Mouse (Mus musculus) frontal cortex, adult (tissue): ENCODE data around the gene Fmnl3.
A peak's percentile ranks its signal among the peaks of the same experiment; 100 is the strongest.
"Not testable (repeated sequence)": the region's sequence is repeated elsewhere in the genome, so short reads cannot be mapped to it uniquely, and the experiment has no call there.

Experiments
- ATAC-seq: cut with Nextera tagmentation; 2 replicates; pipeline ENCODE4 v1.9.2; 2017; ENCODE audit warnings: mild to moderate bottlenecking, moderate library complexity, mixed read lengths; ENCODE audit not compliant: low TSS enrichment

Gene Fmnl3

DNA sequence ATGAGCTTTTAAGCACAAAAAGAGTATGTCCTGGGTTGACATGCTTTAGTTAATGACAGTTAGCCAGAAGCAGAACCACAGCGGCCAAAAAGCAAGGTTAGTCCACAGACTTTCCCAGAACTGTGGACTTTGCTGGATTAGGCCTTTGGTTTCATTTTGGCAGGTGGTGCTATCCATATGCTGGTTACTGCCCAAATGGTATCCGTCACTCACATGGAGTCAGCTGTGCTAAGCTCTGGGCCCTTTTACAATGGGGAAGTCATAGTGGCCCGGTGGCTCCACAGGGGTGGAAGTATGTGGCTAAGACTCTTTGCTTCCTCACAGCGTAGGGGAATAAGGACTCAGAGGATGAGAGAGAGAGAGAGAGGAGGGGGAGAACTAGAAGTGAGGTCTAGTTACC, 17.7 kb upstream of the Fmnl3 start:
- ATAC-seq: no peak

GRCm38 (mm10) chr15:99386796-99387195, 16.5 kb upstream of the Fmnl3 start:
- ATAC-seq: no peak

- ATAC-seq: not testable (repeated sequence)
These were observed 15.8 kb upstream of the Fmnl3 start for GRCm38 (mm10) chr15:99386110-99386509.

GRCm38 (mm10) chr15:99384071-99384470, 13.8 kb upstream of the Fmnl3 start:
- no peak for ATAC-seq

DNA sequence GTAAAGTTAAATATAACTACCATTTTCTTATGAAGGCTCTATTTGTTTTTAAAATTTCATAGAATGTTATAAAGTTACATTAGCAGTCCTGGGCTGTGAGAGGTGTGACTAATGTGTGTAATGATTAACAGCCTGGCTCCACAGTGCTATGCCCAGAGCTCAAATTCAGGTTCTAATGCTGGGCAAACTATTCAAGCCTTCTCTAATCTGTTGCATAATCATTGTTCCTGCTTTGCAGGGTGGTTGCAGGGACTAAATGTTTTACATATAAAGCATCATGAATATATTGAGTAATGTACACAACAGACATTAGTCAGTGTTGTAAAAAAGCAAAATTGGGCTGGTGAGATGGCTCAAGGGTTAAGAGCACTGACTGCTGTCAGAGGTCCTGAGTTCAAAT, 12.6 kb upstream of the Fmnl3 start:
- no peak for ATAC-seq

GRCm38 (mm10) chr15:99376240-99376639, 6.0 kb upstream of the Fmnl3 start:
- no peak for ATAC-seq

- ATAC-seq: no peak
These were observed 5.3 kb upstream of the Fmnl3 start for GRCm38 (mm10) chr15:99375581-99375980.

DNA sequence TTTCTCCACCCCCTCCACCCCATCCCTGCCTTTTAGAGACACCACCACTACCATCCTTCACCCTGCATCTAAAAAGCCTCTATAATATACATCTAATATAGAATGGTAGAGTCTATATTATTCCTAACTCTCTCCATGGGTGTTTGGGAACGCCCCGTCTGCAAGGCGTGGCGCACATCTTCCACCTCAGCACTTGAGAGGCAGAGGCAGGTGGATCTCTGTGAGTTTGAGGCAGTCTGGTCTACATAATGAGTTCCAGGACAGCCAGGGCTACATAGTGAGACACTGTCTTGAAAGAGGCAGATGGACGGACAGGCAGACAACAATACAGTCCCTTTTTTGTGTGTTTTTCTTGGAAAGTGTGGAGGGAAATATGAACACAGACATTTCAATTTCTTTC, 4.8 kb upstream of the Fmnl3 start:
- ATAC-seq: no peak

DNA sequence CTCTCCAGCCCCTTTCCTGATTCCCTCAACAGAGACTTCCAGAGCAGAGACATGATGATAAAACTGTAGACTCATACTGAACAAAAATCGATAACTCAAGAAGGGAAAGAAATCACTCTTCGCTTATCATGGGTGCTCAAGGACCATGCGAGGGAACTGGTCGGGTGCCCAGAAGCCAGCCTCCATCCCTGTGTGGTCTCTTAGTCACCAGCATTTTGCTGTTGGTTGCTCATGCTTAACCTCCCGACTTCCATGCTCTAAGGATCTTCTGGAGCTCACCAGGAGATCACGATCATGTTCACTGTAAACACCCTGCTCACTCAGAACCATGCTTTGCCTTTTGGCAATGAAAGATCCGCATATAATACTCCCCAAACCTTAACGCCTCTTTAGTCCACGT, 2.5 kb upstream of the Fmnl3 start:
- ATAC-seq: no peak

GRCm38 (mm10) chr15:99371526-99372340, 1.5 kb upstream of the Fmnl3 start:
- ATAC-seq: no peak

- no peak for ATAC-seq
These were observed 701 bp downstream of the Fmnl3 start for GRCm38 (mm10) chr15:99369391-99370171.

DNA sequence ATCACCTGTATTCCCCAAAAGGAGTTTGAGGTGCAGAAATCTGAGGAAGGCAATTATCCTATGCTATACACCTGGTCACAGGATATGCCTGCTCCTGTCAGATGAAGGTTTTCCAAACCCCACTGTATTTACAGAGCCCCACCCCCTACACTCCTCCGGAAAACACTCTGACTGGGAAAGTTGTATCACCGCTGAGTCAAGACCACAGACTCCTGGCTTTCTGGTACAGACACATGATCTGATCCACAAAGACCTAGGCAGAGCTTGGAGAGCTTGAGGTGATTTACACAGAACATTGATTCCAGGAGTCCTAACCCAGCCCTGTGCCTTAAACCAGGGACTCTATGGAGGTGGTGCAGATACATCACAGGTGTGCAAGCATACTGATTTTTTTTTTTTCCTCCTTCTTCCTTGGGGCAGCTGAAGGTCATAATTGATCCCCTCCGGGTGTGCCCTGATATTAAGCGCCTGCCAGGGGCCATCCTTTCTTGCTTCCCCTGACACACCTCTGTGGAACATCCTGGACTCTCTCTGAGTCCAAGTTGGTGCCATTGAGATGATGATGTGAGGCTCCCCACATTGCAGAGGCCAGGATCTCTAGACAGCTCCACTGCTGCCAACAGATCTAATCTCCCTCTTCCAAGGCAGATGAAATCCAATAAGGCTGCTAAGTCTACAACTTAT, 1.6 kb downstream of the Fmnl3 start:
- ATAC-seq: no peak

GRCm38 (mm10) chr15:99364921-99365320, 5.4 kb downstream of the Fmnl3 start:
- ATAC-seq: no peak

DNA sequence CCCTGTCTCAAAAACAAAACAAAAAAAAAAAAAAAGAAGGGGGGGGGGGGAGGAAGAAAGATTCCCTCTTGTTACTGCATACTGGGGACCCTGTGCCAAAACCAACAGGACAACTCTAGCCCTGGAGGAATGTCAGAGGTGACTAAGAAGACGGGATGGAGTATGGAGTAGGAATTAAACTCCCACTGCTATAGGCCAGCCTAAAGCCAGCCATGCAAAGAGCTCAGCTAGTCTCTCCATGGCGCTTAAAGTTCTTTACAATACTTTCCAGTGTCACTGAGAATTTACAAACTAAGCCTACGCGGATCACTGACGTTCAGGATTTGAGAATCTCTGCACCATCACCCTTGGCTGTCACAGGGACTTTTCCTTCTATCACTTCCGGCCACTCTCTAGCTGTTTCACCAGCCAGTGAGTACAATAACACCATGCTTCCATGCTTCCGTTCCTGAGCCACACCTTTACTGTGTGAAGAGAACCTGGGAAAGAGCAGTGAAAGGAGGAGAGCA, 6.2 kb downstream of the Fmnl3 start:
- no peak for ATAC-seq

DNA sequence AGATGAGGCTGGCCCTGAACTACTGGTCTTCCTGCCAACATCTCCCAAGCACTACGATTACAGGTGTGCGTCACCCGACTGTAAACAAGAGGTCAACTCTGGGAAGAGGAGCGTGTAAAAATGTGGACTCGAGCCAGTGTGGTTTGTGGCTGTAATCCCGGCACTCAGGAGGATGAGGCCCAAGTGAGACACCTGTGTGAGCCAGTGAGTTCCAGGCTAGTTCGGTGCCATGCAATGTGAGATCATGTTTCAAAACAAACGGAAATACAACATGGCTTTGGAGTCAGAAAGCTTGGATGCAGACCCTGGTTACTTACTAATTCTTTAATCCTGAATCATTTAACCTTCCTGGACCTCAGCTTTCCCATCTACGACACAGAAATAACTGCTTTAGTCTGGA, 11.3 kb downstream of the Fmnl3 start:
- no peak for ATAC-seq

DNA sequence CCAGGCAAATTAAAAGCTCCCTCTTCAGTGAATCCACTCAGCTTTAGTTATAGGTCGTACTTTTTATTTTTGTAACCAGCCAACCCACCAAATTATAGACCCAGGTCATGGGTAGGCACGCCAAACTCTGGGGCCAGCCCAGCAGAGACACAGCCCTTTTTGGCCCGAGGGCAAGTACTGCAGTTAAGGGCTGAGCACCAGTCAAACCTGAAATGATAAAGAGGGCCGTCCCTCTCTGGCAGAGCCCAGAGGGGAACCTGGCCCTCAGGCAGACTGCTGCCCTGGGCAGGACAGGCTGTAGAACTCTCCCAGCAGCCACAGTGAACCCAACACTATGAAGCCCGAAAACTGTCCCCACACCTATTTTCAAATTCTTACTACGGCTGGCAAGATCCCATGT, 13.8 kb downstream of the Fmnl3 start:
- no peak for ATAC-seq

- ATAC-seq: no peak
These were observed 14.6 kb downstream of the Fmnl3 start for GRCm38 (mm10) chr15:99355660-99356059.

DNA sequence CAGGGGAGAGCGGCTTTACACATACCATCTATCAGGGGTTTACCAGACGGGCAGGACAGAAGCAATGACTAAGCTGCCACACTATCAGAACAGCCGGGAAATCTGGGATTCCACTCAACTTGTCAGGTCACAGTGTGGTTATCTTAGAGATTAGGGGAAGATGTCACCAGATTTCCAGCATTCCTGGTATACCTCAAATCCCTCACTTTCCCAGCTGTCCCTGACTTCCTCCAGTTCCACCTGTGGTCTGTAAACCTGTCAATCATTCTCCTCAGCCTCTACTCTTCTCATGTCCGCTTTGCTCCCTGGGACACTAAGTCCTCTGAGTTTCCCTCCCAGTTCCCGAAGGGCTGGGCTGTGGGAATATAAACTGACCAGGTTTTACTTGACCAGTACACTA, 18.0 kb downstream of the Fmnl3 start:
- no peak for ATAC-seq

DNA sequence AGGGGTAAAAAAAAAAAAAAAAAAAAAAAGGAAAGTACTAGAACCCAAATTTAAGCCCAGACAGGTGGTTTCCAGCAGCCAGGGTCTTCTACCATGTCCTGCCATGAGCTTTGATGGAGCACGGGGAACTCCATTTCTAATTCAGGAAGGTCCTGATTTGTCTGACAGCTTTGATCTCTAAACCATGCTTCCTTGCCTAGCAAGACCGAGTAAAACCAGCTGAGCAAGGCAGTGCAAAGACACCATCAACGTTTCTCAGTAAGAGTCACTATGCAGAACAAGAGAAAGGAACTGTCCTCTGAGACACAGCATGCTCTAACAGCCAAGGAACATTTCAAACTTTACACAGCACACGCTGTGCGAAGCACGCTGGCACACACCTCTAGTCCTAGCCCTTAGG, 18.7 kb downstream of the Fmnl3 start:
- no peak for ATAC-seq

GRCm38 (mm10) chr15:99344961-99345360, 25.3 kb downstream of the Fmnl3 start:
- ATAC-seq: no peak

DNA sequence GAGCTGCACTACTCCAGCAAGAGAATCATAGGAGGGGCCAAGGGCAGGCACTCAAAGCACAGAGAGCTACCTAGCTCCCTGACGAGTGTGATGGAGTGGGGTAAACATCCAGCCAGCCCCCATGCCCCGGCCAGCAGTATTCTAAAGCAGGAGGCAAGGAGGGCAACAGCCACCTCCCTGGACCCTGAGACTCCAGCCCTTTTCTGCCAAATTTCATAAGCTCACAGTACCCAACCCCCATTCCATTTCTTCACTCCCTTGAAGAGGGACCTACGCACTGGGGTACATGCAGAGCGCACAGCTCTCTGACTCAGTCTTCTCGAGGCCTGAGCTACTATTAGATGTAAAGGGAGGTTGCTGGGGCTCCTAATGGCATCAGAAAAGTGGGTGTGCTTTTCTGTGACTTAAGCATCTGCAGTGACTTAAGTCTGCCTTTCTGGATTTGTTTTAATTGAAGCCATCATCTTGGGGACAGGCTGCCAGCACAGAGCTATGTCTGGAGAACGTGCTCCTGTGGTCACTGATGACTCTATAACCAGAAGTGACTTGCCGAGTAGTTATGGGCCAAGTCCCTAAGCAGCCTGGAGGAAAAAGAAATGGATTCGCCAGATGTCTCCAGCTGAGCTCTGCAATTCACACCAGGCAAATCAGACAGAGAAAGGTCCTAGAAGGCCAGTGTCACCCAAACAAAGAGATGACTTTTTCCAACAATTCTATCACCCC, 26.0 kb downstream of the Fmnl3 start:
- peak; percentile 8; the same call in 1 of the 2 replicates for ATAC-seq
